Mouse (Mus musculus) forebrain, postnatal 0 days (tissue): Measurements from ENCODE around the gene 2310034G01Rik. TPM values are rescaled to one million over a fixed set of nuclear protein-coding genes. Genes with fewer than 3 reads are reported as not detected.

Experiments
- ATAC-seq: fragments of 200-750 bp; cut with Nextera tagmentation; 2 replicates; pipeline ENCODE4 v1.8.0; 2017; ENCODE audit warnings: mild to moderate bottlenecking, moderate library complexity
- DNase-seq: peaks from one replicate; pipeline ENCODE4 v3.0.0-alpha.2; 2015
- H3K27ac ChIP-seq: fragments of 300-500 bp; sonication (generic); 2 replicates; pipeline ENCODE4 v1.5.1; 2014; ENCODE audit warnings: low read depth, mild to moderate bottlenecking, antibody characterized with exemption, low read length, moderate library complexity, mixed read lengths
- H3K27me3 ChIP-seq: fragments of 300-500 bp; sonication (generic); 2 replicates; pipeline ENCODE4 v1.6.1; 2014; ENCODE audit warnings: mild to moderate bottlenecking, low read length, mixed read lengths; ENCODE audit not compliant: insufficient read depth
- H3K36me3 ChIP-seq: fragments of 300-500 bp; sonication (generic); 2 replicates; pipeline ENCODE4 v1.6.1; 2014; ENCODE audit warnings: mild to moderate bottlenecking, moderate library complexity; ENCODE audit not compliant: insufficient read depth
- H3K4me1 ChIP-seq: fragments of 300-500 bp; sonication (generic); 2 replicates; pipeline ENCODE4 v1.6.1; 2014; ENCODE audit warnings: antibody characterized with exemption; ENCODE audit not compliant: insufficient read depth
- H3K4me2 ChIP-seq: fragments of 300-500 bp; sonication (generic); 2 replicates; pipeline ENCODE4 v1.6.1; 2014; ENCODE audit warnings: low read depth, mild to moderate bottlenecking, moderate library complexity
- H3K4me3 ChIP-seq: fragments of 300-500 bp; sonication (generic); 2 replicates; pipeline ENCODE4 v1.5.1; 2014; ENCODE audit warnings: low read depth, low read length, mixed read lengths
- H3K9ac ChIP-seq: fragments of 300-500 bp; sonication (generic); 2 replicates; pipeline ENCODE4 v1.6.1; 2014; ENCODE audit warnings: mild to moderate bottlenecking
- H3K9me3 ChIP-seq: fragments of 300-500 bp; sonication (generic); 2 replicates; pipeline ENCODE4 v1.6.1; 2016; ENCODE audit warnings: low read length
- CTCF ChIP-seq: sonication (generic); IDR thresholded peaks from 2 replicates; pipeline ENCODE4 v1.5.1; 2016; ENCODE audit warnings: antibody characterized with exemption, control low read depth, low read depth
- WGBS: fragments of 180-500 bp; shearing (Covaris S2); extraction: QIAGEN DNeasy Blood & Tissue Kit; methylation state at CpG from one replicate; pipeline ENCODE4 v1.1.7; 2014; 5-methylcytosine and 5-hydroxymethylcytosine counted together
- polyA plus RNA-seq: library from polyadenylated mRNA; unstranded; fragments of >200 nt; fragmentation: Nextera tagmentation; extraction: Ambion mirVana; gene quantifications from 2 replicates; pipeline ENCODE4 v1.2.1, GENCODE M21; 2015
- total RNA-seq: library from RNA; depleted of rRNA; stranded (reverse); fragments of >200 nt; gene quantifications from 2 replicates; pipeline ENCODE4 v1.2.3, GENCODE M21; 2014; rRNA removed

Gene 2310034G01Rik
- total RNA-seq, result 2.4 and 4.3 TPM in 2 replicates
- 2.0 and 2.3 TPM in 2 replicates for polyA plus RNA-seq

DNA sequence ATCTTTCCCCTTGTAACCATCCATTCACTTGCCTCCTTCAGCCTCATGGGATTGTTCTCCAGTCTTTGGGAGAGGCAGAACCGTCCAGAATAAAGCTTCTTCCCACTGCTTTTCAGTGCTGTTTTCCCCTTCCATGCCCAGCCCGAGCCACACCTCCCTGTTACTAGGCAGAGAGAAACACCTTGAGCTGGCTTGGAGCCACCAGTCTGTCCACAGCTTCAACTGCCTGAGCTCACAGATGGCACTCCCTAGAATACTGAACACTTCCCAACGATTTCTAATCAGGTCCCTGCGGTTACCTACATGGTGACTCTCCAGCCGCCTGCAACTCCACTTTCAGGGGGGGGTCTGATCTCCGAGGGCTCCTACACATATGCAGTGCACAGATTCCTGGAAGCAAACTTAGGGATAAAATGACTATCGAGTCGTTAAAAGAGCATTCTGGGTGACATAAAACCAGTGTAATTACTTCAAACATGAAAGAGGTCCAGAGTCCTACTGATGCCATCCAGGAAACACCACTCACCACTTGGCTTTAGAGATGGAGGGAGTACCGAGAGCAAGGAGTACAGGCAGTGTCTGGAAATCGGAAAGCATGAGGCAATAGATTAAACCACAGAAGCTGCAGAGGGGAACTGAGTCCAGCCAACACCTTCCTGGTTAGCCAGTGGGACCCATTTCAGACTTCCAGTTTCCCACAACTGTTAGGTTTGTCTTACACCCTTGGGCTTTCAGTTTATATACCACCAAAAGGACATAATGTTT lies at the start of gene 2310034G01Rik:
Gene 2310034G01Rik, minus strand, starts transcription at position 135 of the 765 bp plus-strand sequence.
- WGBS, result 60% methylated on average over 10 of the region's 10 CpGs
- H3K4me1 ChIP-seq, result 0 out of 2 replicates have a peak, but pooled peaks cover 4% of the 10 kb centered on the region
- H3K36me3 ChIP-seq, result no peaks in the 10 kb centered on the region
- peak within 1 kb of the TSS; percentile 94 for H3K27ac ChIP-seq
- TF ChIP-seq CTCF, result no peak
- no peaks in the 10 kb centered on the region for H3K27me3 ChIP-seq
- ATAC-seq (no peak), DNase-seq (no peak)
- H3K9me3 ChIP-seq, result no peaks in the 10 kb centered on the region
- H3K9ac ChIP-seq, result peak within 1 kb of the TSS; percentile 95
- peak within 1 kb of the TSS; percentile 78 for H3K4me3 ChIP-seq
- H3K4me2 ChIP-seq, result peak within 1 kb of the TSS; percentile 95

DNA sequence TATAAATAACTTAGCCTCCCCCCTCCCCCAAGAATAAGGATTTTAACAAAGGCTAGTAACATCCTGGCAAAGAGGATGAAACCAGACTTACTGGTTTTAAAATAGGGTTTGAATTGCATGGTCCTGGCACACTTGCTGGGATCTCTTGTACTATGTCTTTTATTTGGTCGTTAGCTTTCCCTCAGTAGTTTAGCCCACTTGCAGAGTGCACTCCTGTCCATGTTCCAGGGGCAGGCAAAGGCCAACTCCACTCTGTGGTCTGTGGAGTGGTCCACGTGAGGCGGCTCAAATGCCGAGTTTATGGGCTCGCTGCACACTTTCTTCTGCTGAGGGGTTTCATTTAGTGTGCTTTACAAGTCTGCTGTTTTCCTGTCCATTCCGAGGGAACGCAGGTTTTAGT lies 49.8 kb upstream of the 2310034G01Rik start:
- WGBS, result 67% methylated on average over 7 of the region's 7 CpGs

DNA sequence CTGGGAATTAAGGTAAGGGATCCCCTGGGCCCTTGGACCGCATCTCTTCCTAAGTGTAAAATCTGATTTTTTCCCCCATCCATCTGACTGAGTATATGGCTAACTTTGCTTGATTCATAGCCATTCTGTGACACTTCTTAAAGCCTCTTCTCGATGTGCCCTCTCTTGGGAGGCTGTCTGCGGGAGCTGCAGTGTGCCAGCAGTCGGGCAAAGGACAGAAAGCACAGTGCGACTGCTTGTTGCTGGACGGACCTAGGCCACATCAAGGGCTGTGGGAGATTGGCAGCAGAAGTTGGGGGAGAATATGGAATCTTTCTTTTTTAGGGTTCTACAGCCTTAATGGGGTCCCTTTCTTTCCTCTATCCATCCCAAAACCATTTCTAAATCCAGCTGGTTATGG lies 49.3 kb upstream of the 2310034G01Rik start:
- Histone ChIP-seq H3K9me3 (no peaks in the 10 kb centered on the region), H3K4me2 (no peak overlapping the region), H3K27me3 (no peaks in the 10 kb centered on the region), H3K27ac (no peak overlapping the region), H3K36me3 (peaks cover 24% of the 10 kb centered on the region), H3K4me3 (no peak overlapping the region), H3K9ac (no peak overlapping the region), H3K4me1 (peaks cover 12% of the 10 kb centered on the region)
- DNase-seq (no peak), ATAC-seq (no peak)
- no peak for TF ChIP-seq CTCF
- WGBS, result 80% methylated on average over 6 of the region's 6 CpGs

More for the DNA sequence above, 49.8 kb upstream of the 2310034G01Rik start:
- TF ChIP-seq CTCF, result no peak
- H3K27me3 ChIP-seq, result no peaks in the 10 kb centered on the region
- no peak overlapping the region for H3K9ac ChIP-seq
- H3K4me3 ChIP-seq, result no peak overlapping the region
- ATAC-seq, result no peak
- H3K4me2 ChIP-seq, result no peak overlapping the region
- no peak for DNase-seq
- H3K36me3 ChIP-seq, result peaks cover 26% of the 10 kb centered on the region
- H3K4me1 ChIP-seq, result peaks cover 11% of the 10 kb centered on the region; the same call in 1 of the 2 replicates
- H3K9me3 ChIP-seq, result no peaks in the 10 kb centered on the region
- no peak overlapping the region for H3K27ac ChIP-seq

DNA sequence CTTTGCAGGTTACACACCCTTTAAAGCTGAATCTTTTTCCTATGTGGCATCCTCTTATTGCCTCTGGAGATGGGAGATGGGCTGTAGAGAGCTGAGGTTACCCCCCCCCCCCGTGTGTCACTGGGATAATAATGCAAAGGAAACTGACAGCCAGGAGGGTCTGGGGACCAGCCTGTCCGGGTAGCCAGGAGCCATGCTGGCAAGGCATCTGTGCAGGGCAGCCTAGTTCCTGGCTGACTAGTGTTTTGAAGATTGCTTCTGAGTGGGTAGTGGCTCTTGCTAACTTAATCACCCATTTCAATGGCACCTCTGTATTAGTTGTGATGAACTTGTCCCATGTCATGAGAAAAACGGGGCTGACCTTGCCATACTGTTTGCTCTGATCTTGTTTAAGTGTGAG lies 48.3 kb upstream of the 2310034G01Rik start:
- H3K27me3 ChIP-seq, result no peaks in the 10 kb centered on the region
- H3K4me3 ChIP-seq, result no peak overlapping the region
- 39% methylated on average over 3 of the region's 3 CpGs for WGBS
- no peak overlapping the region for H3K27ac ChIP-seq
- H3K4me2 ChIP-seq, result peak overlapping the region; percentile 85
- peaks cover 21% of the 10 kb centered on the region for H3K4me1 ChIP-seq
- ATAC-seq, result no peak
- TF ChIP-seq CTCF, result no peak
- H3K36me3 ChIP-seq, result peaks cover 14% of the 10 kb centered on the region
- no peak for DNase-seq
- no peak overlapping the region for H3K9ac ChIP-seq
- no peaks in the 10 kb centered on the region for H3K9me3 ChIP-seq

DNA sequence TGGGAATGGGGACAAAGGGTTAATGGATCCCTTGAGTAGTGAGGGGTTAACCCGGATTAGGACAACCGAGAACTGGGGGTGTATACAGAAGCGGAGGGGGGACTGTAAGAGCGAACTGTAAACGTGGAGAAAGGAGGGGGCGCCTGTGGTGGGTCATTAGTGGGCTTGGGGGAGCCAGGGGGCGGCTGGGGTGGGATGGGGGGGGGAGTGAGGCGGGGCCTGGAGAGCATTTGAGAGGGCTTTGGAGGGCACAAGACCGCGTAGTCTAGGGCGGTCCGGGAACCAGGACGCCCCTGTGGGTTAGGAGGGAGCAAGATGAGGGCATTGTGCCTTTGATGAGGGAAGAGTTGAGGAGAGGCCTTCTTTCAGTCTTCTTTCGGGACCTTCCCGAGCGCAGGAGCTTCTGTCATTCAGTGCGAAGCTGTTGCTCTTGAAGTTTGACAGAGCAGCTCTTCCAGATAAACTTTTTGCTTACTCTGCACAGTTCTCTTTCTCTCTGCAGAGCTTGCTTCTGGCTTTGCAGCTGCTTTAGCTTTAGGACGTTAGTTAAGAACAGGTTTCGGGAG lies 47.4 kb upstream of the 2310034G01Rik start:
- TF ChIP-seq CTCF, result no peak
- H3K4me2 ChIP-seq, result peak overlapping the region; percentile 85
- peaks cover 6% of the 10 kb centered on the region; the same call in 1 of the 2 replicates for H3K36me3 ChIP-seq
- H3K4me1 ChIP-seq, result peaks cover 24% of the 10 kb centered on the region
- peak overlapping the region; percentile 69 for H3K9ac ChIP-seq
- no peaks in the 10 kb centered on the region for H3K9me3 ChIP-seq
- peak overlapping the region; percentile 74 for H3K4me3 ChIP-seq
- WGBS, result 1% methylated on average over 19 of the region's 19 CpGs
- no peak for ATAC-seq
- no peak overlapping the region for H3K27ac ChIP-seq
- H3K27me3 ChIP-seq, result no peaks in the 10 kb centered on the region
- peak; percentile 22 for DNase-seq

DNA sequence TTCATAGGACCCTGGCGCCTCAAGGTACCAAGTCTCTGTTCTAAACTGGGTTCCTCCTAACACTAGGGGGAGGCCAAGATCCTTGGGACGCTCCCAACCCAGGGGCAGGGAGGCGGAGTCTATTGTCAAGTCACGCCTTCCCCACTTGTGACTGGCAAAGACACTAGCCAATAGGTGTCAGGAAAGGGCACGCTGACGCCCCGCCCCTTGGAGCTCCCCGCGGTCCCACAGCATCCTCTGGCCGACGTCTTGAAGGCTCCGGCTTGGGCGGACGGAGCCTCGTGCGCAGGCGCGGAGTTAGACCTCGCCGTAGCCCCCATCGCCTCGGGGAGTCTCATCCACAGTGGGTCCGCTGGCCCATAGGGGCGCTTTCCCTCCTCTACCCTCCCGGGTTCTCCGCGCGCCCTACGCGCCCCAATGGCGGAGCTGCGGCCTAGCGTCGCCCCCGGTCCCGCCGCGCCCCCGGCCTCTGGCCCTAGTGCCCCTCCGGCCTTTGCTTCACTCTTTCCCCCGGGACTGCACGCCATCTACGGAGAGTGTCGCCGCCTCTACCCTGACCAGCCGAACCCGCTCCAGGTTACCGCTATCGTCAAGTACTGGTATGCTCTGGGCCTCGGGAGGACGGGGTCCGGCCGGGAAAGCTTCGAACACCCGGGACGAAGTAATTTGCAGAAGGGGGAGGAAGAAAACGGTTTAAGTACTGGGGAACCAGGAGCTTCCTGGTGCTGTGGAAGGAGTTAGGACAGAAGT lies 46.8 kb upstream of the 2310034G01Rik start, which contains the start of gene Sufu:
Gene Sufu, plus strand, starts transcription at position 211 of the 750 bp plus-strand sequence.
- H3K27ac ChIP-seq, result peak within 1 kb of the TSS; percentile 67
- H3K27me3 ChIP-seq, result no peaks in the 10 kb centered on the region
- H3K36me3 ChIP-seq, result peaks cover 6% of the 10 kb centered on the region; the same call in 1 of the 2 replicates
- H3K4me2 ChIP-seq, result peak within 1 kb of the TSS; percentile 85
- peaks cover 24% of the 10 kb centered on the region for H3K4me1 ChIP-seq
- TF ChIP-seq CTCF, result peak; percentile 88
- peak within 1 kb of the TSS; percentile 69 for H3K9ac ChIP-seq
- H3K9me3 ChIP-seq, result no peaks in the 10 kb centered on the region
- peak; percentile 98 for DNase-seq
- H3K4me3 ChIP-seq, result peak within 1 kb of the TSS; percentile 94
- 1% methylated on average over 55 of the region's 57 CpGs for WGBS
- ATAC-seq, result peak; percentile 81
